ENCODE assay signal across 1 mouse cellular context in the genomic region with DNA sequence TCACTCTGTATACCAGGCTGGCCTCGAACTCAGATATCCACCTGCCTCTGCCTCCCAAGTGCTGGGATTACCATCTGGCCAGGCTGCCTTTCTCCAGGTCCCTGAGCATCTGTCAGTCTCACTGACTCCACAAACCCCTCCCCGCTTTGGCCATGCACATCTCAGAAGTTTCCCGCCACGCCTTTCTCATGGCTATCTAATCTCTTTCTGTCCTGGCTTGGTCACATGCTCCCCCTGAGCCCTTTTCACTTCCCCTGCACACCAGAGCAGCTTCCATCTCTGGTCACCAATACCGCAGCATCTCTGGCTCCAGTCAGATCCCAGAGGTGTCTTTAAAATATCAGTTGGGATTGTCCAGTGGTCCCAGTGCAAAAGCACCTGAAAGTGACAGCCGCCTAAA.
TF ChIP-seq lines count a peak whose summit lies in the region.

No protein-coding gene starts in this region.

TF ChIP-seq in CH12.LX, 34 proteins besides CTCF, POLR2A, EP300 and RAD21 (continued from another document):
- 0 out of 2 replicates have a peak, but pooled peaks have one; percentile 70 for TF ChIP-seq MAZ (IDR thresholded peaks at IDR 0.05; ENCODE audit: low read depth, low read length)
- peak; percentile 40; the same call in 1 of the 2 replicates for TF ChIP-seq USF2 (conservative IDR thresholded peaks at IDR 0.05; ENCODE audit: low read depth, low read length)
- peak; percentile 95; the same call in 1 of the 2 replicates for TF ChIP-seq E2F4 (IDR thresholded peaks at IDR 0.05; ENCODE audit: insufficient replicate concordance, low read depth, low read length)
- TF ChIP-seq TCF12 (IDR thresholded peaks at IDR 0.05; ENCODE audit: low read depth, low read length) = peak; percentile 35; the same call in 1 of the 2 replicates
- 0 out of 2 replicates have a peak, but pooled peaks have one; percentile 29 for TF ChIP-seq TBP (conservative IDR thresholded peaks at IDR 0.05; ENCODE audit: low read depth, low read length)
- TF ChIP-seq BHLHE40 (IDR thresholded peaks at IDR 0.05; ENCODE audit: low read depth, low read length) = peak; percentile 64
- TF ChIP-seq USF1 (IDR thresholded peaks at IDR 0.05; ENCODE audit: low read depth, low read length) = peak; percentile 75
- TF ChIP-seq MYC (IDR thresholded peaks at IDR 0.05; ENCODE audit: low read depth, low read length) = 0 out of 2 replicates have a peak, but pooled peaks have one; percentile 28
- TF ChIP-seq NRF1 (IDR thresholded peaks at IDR 0.05; ENCODE audit: low read depth, low read length) = 0 out of 2 replicates have a peak, but pooled peaks have one; percentile 20
